Mouse (Mus musculus) kidney, adult 2 months (tissue): ENCODE measurements at regions not wholly inside any gene's neighbourhood (a gene's known extent, or its start where the extent isn't known, plus 50 kb on each side); places are given as distances from the start of the nearest gene placed in this dataset.

Source experiments
- DNase-seq: peaks from one replicate; pipeline ENCODE4 v3.0.0; 2021
- H3K27ac ChIP-seq: fragments of 200-500 bp; 2 replicates; pipeline ENCODE4 v1.5.1; 2012; ENCODE audit warnings: low read depth, low read length, control low read depth, inconsistent platforms; ENCODE audit not compliant: insufficient read depth
- H3K27me3 ChIP-seq: fragments of 200-500 bp; replicated peaks from 2 replicates; pipeline ENCODE4 v1.6.1; 2012; ENCODE audit warnings: mild to moderate bottlenecking, moderate library complexity, low read length, inconsistent platforms; ENCODE audit not compliant: control insufficient read depth, insufficient read depth
- H3K36me3 ChIP-seq: fragments of 200-500 bp; 2 replicates; pipeline ENCODE4 v1.6.1; 2012; ENCODE audit warnings: mild to moderate bottlenecking, moderate library complexity, low read length, inconsistent platforms; ENCODE audit not compliant: control insufficient read depth, insufficient read depth
- H3K4me1 ChIP-seq: fragments of 200-500 bp; 2 replicates; pipeline ENCODE4 v1.6.1; 2011; ENCODE audit warnings: low read length; ENCODE audit not compliant: control insufficient read depth, insufficient read depth
- H3K4me3 ChIP-seq: fragments of 200-500 bp; 2 replicates; pipeline ENCODE4 v1.5.1; 2011; ENCODE audit warnings: mild to moderate bottlenecking, low read depth, low read length, control low read depth; ENCODE audit not compliant: insufficient read depth
- CTCF ChIP-seq: fragments of 200-500 bp; conservative IDR thresholded peaks from 2 replicates; pipeline ENCODE4 v1.5.1; 2011; ENCODE audit warnings: low read depth, mild to moderate bottlenecking, control low read depth, low read length, moderate library complexity, mixed read lengths; ENCODE audit not compliant: insufficient read depth, insufficient read length
- POLR2A ChIP-seq: fragments of 200-500 bp; IDR thresholded peaks from one replicate; pipeline ENCODE4 v1.6.1; 2011; ENCODE audit warnings: low read depth, low read length, control low read depth
- WGBS: fragments of 180-500 bp; shearing (Covaris S2); methylation state at CpG from one replicate; pipeline ENCODE4 v1.1.7; 2018; 5-methylcytosine and 5-hydroxymethylcytosine counted together

GRCm38 (mm10) chr4:45642604-45643003, 110.3 kb upstream of the Shb start:
- no peaks in the 10 kb centered on the region for H3K27me3 ChIP-seq
- no peak for TF ChIP-seq POLR2A
- no peak for TF ChIP-seq CTCF
- no peak for DNase-seq
- 89% methylated on average over 10 of the region's 10 CpGs for WGBS
- no peak overlapping the region for H3K27ac ChIP-seq
- H3K4me1 ChIP-seq, result no peaks in the 10 kb centered on the region
- no peaks in the 10 kb centered on the region for H3K36me3 ChIP-seq
- no peak overlapping the region for H3K4me3 ChIP-seq

GRCm38 (mm10) chr4:45641272-45641671, 109.0 kb upstream of the Shb start:
- no peak overlapping the region for H3K27ac ChIP-seq
- DNase-seq, result no peak
- WGBS, result 43% methylated on average over 5 of the region's 5 CpGs
- no peak overlapping the region for H3K4me3 ChIP-seq
- no peaks in the 10 kb centered on the region for H3K36me3 ChIP-seq
- TF ChIP-seq POLR2A (no peak), CTCF (no peak)
- H3K27me3 ChIP-seq, result no peaks in the 10 kb centered on the region
- no peaks in the 10 kb centered on the region for H3K4me1 ChIP-seq

GRCm38 (mm10) chr4:45640713-45641112, 108.4 kb upstream of the Shb start:
- WGBS, result 46% methylated on average over 11 of the region's 11 CpGs
- TF ChIP-seq POLR2A (no peak), CTCF (no peak)
- Histone ChIP-seq H3K27me3 (no peaks in the 10 kb centered on the region), H3K4me3 (no peak overlapping the region), H3K36me3 (no peaks in the 10 kb centered on the region), H3K27ac (no peak overlapping the region), H3K4me1 (no peaks in the 10 kb centered on the region)
- no peak for DNase-seq

- TF ChIP-seq CTCF (no peak), POLR2A (no peak)
- WGBS, result 57% methylated on average over 12 of the region's 12 CpGs
Observed at GRCm38 (mm10) chr4:45639397-45640034, 107.2 kb upstream of the Shb start.

GRCm38 (mm10) chr4:45638411-45638810, 106.1 kb upstream of the Shb start:
- 76% methylated on average over 8 of the region's 8 CpGs for WGBS
- H3K27me3 ChIP-seq, result no peaks in the 10 kb centered on the region

More at GRCm38 (mm10) chr4:45639397-45640034, 107.2 kb upstream of the Shb start:
- Histone ChIP-seq H3K4me1 (no peaks in the 10 kb centered on the region), H3K27me3 (no peaks in the 10 kb centered on the region), H3K36me3 (no peaks in the 10 kb centered on the region), H3K4me3 (no peak overlapping the region), H3K27ac (no peak overlapping the region)
- no peak for DNase-seq

GRCm38 (mm10) chr4:45631276-45632045, 99.2 kb upstream of the Shb start:
- Histone ChIP-seq H3K4me3 (no peak overlapping the region), H3K36me3 (no peaks in the 10 kb centered on the region), H3K27ac (no peak overlapping the region), H3K4me1 (no peaks in the 10 kb centered on the region), H3K27me3 (no peaks in the 10 kb centered on the region)
- TF ChIP-seq POLR2A, result no peak
- TF ChIP-seq CTCF, result no peak
- peak; percentile 3 for DNase-seq
- WGBS, result 80% methylated on average over 7 of the region's 7 CpGs

More at GRCm38 (mm10) chr4:45638411-45638810, 106.1 kb upstream of the Shb start:
- Histone ChIP-seq H3K4me3 (no peak overlapping the region), H3K4me1 (no peaks in the 10 kb centered on the region), H3K36me3 (no peaks in the 10 kb centered on the region), H3K27ac (no peak overlapping the region)
- DNase-seq, result no peak
- TF ChIP-seq POLR2A, result no peak
- TF ChIP-seq CTCF, result no peak

- no peak for TF ChIP-seq CTCF
- TF ChIP-seq POLR2A, result no peak
- 95% methylated on average over 7 of the region's 7 CpGs for WGBS
- no peaks in the 10 kb centered on the region for H3K27me3 ChIP-seq
- no peaks in the 10 kb centered on the region for H3K36me3 ChIP-seq
- H3K4me1 ChIP-seq, result no peaks in the 10 kb centered on the region
- H3K27ac ChIP-seq, result no peak overlapping the region
- H3K4me3 ChIP-seq, result no peak overlapping the region
- DNase-seq, result no peak
Observed at GRCm38 (mm10) chr4:45625633-45626032, 93.4 kb upstream of the Shb start.
